Mouse (Mus musculus) liver, adult 2 months (tissue): ENCODE results near the gene Adnp. TPM values are rescaled to one million over a fixed set of nuclear protein-coding genes. Genes with fewer than 3 reads are reported as not detected.

Experiments used
- DNase-seq: peaks from one replicate; pipeline ENCODE4 v3.0.0-alpha.2; 2011; ENCODE audit warnings: low read depth, low spot score; ENCODE audit errors: extremely low read depth
- H3K27ac ChIP-seq: fragments of 200-500 bp; replicated peaks from 2 replicates; pipeline ENCODE4 v1.5.1; 2012; ENCODE audit warnings: low read depth, mild to moderate bottlenecking, control low read depth, inconsistent platforms, low read length; ENCODE audit not compliant: insufficient read depth
- H3K27me3 ChIP-seq: fragments of 200-500 bp; 2 replicates; pipeline ENCODE4 v1.6.1; 2012; ENCODE audit warnings: mild to moderate bottlenecking, moderate library complexity, low read length, inconsistent platforms; ENCODE audit not compliant: control insufficient read depth, insufficient read depth
- H3K36me3 ChIP-seq: fragments of 200-500 bp; 2 replicates; pipeline ENCODE4 v1.6.1; 2012; ENCODE audit warnings: low read length, inconsistent platforms; ENCODE audit not compliant: control insufficient read depth, insufficient read depth
- H3K4me1 ChIP-seq: fragments of 200-500 bp; 2 replicates; pipeline ENCODE4 v1.6.1; 2011; ENCODE audit warnings: low read length; ENCODE audit not compliant: control insufficient read depth, insufficient read depth
- H3K4me3 ChIP-seq: fragments of 200-500 bp; 2 replicates; pipeline ENCODE4 v1.5.1; 2011; ENCODE audit warnings: low read depth, mild to moderate bottlenecking, control low read depth, low read length, moderate library complexity; ENCODE audit not compliant: insufficient read depth
- H3K79me2 ChIP-seq: fragments of 200-500 bp; 2 replicates; pipeline ENCODE4 v1.6.1; 2012; ENCODE audit warnings: inconsistent platforms, mild to moderate bottlenecking, low read length, moderate library complexity; ENCODE audit not compliant: control insufficient read depth, insufficient read depth
- H3K9ac ChIP-seq: fragments of 200-500 bp; 2 replicates; pipeline ENCODE4 v1.6.1; 2012; ENCODE audit warnings: low read depth, mild to moderate bottlenecking, control low read depth, inconsistent platforms, low read length
- CTCF ChIP-seq: fragments of 200-500 bp; IDR thresholded peaks from 2 replicates; pipeline ENCODE4 v1.5.1; 2011; ENCODE audit warnings: low read depth, low read length, control low read depth
- POLR2A ChIP-seq: fragments of 200-500 bp; IDR thresholded peaks from 2 replicates; pipeline ENCODE4 v1.6.1; 2011; ENCODE audit warnings: low read length, control low read depth; ENCODE audit not compliant: insufficient read depth; ENCODE audit errors: extremely low read depth
- WGBS: fragments of 180-500 bp; shearing (Covaris S2); methylation state at CpG from one replicate; pipeline ENCODE4 v1.1.7; 2018; 5-methylcytosine and 5-hydroxymethylcytosine counted together
- polyA plus RNA-seq: library from polyadenylated mRNA; depleted of rRNA; stranded (reverse); fragments of >200 nt; gene quantifications from 2 replicates; pipeline ENCODE4 v1.2.3, GENCODE M21; 2012
- total RNA-seq: library from RNA; depleted of rRNA; stranded (reverse); fragments of >200 nt; gene quantifications from 2 replicates; pipeline ENCODE4 v1.2.3, GENCODE M21; 2014

The Adnp gene
- total and polyA plus RNA-seq, 2 experiments: 1.4 to 6.8 TPM

DNA sequence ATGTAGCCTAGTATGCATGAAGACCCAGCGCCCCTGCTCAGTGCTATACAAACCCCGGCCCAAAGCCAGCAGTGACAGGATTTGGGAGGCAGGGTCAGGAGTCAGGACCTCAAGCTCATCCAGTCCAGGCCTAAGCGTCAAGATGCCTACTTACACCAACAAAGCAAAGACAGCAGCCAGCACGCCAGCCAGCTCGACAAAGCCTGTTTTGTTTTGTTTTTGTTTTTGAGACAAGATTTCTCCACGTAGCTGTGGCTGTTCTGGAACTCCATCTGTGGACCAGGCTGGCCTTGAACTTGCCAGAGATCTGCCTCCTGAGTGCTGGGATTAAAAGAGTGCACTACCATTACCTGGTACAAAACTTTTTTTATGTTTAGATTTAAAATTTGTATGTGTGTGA, 16.4 kb upstream of the Adnp start:
- WGBS: 95% methylated on average over 6 of the region's 6 CpGs
- no peak overlapping the region for H3K9ac ChIP-seq
- no peak for DNase-seq
- peaks cover 72% of the 10 kb centered on the region for H3K36me3 ChIP-seq
- TF ChIP-seq CTCF (no peak), POLR2A (no peak)
- H3K4me3 ChIP-seq: no peak overlapping the region
- H3K4me1 ChIP-seq: 0 out of 2 replicates have a peak, but pooled peaks cover under 1% of the 10 kb centered on the region
- H3K27ac ChIP-seq: no peak overlapping the region
- no peaks in the 10 kb centered on the region for H3K27me3 ChIP-seq
- H3K79me2 ChIP-seq: peaks cover 10% of the 10 kb centered on the region; the same call in 1 of the 2 replicates

DNA sequence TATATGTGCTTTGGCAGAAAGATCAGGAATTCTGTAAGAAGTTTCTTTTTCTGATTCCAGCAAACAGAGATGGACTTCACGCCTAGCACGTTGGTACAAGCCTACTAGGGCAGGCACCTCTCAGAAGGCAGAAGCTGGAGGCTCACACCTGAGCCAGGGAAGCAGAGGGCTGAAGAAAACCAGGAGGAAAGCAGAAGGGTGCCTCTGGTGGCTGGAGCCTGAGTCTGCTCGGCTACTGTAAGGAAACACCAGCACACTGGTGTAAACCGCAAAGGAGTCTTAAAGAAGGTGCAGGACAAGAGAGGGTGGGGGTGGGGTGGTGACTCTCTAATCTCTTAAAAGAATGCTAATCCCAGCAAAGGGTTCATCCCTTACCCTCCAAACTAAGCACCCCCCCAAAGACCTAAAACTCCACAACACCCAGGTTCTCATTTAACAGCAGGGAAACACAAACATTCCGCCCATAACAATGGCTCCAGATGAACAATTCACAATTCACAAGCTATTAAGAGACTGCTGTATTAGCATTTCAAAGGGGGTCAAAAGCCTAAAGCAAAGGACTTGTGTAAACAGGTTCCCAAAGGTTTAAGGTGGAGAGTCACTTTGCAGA, 7.0 kb upstream of the Adnp start:
- Histone ChIP-seq H3K79me2 (no peaks in the 10 kb centered on the region), H3K4me3 (no peak overlapping the region), H3K9ac (no peak overlapping the region), H3K36me3 (peaks cover 75% of the 10 kb centered on the region), H3K27ac (no peak overlapping the region), H3K27me3 (no peaks in the 10 kb centered on the region), H3K4me1 (peaks cover 4% of the 10 kb centered on the region)
- 73% methylated on average over 5 of the region's 5 CpGs for WGBS
- no peak for DNase-seq
- TF ChIP-seq POLR2A (no peak), CTCF (no peak)

DNA sequence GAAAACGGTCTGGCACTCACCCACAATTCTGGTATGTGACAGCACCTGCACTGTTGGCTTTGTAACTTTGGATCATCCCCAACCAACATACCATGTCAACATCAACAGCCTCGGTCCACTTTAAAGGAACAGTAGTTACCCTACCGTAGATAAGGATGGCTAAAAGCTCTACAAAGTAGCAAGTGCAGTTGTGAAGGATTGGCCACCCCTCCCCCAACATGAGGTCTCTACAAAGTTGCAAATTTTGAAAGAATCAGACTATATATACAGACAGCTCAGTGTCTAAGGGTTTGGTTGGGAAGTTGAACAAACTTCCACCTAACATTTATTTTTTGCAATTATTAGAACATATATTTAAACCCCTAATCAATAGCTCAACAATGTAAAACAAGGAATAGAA, 971 bp upstream of the Adnp start:
- TF ChIP-seq POLR2A (no peak), CTCF (no peak)
- peaks cover 40% of the 10 kb centered on the region for H3K36me3 ChIP-seq
- no peak overlapping the region for H3K9ac ChIP-seq
- H3K4me3 ChIP-seq: no peak overlapping the region
- no peaks in the 10 kb centered on the region for H3K27me3 ChIP-seq
- H3K27ac ChIP-seq: peak overlapping the region; percentile 95; the same call in 1 of the 2 replicates
- peaks cover 28% of the 10 kb centered on the region for H3K79me2 ChIP-seq
- WGBS: 31% methylated on average over 3 of the region's 3 CpGs
- H3K4me1 ChIP-seq: peaks cover 18% of the 10 kb centered on the region
- no peak for DNase-seq

DNA sequence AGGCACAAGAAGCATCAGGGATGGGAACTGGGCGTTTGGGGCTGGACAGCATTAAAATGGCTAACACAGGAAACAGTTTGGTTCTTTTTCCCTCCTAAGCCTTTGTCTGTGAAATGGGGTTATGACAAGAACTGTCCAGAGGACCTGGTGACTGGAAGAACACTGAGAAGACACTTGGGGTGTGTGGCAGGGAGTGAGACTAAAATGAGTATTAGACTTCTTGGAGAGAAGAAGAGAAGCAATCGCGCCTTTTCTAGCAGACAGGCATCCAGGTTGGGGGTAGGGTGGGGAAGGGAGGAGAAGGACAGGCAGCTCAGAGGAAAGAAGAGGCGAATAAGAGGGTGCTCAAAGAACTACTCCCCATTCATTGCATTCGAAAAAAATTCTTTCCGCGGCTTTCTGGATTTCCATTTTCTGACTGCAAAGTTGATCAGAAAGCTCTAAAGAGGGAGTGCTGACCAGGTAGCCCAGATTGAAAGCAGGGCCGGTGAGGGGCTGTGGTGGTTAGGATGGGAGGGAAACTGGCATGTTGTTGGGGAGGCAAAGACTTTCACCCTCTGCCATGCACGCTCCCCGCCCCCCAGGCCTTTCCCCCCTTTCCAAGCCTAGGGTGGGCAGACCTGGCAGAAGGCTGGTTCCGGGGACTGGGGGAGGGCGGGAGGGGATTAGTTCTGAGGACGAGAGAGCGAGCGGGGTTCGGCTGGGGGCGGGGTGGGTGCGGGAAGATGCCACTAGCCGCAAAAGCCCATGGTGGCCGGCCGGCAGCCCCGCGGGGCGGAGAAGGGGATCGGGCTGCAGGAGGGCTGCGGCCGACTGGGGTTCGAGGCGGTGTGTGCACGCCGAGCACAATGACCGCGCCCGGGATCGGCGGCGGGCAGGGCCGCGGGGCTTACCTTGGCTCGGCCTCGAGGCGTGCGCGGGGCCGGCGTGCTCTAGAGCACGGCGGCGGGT, 956 bp downstream of the Adnp start:
- Histone ChIP-seq H3K79me2 (peaks cover 33% of the 10 kb centered on the region), H3K36me3 (peaks cover 22% of the 10 kb centered on the region), H3K27ac (peak overlapping the region; percentile 93), H3K4me1 (peaks cover 20% of the 10 kb centered on the region), H3K27me3 (no peaks in the 10 kb centered on the region), H3K9ac (peak overlapping the region; percentile 100), H3K4me3 (peak overlapping the region; percentile 98)
- no peak for TF ChIP-seq CTCF
- no peak for TF ChIP-seq POLR2A
- under 1% methylated on average over 49 of the region's 49 CpGs for WGBS
- DNase-seq: no peak

DNA sequence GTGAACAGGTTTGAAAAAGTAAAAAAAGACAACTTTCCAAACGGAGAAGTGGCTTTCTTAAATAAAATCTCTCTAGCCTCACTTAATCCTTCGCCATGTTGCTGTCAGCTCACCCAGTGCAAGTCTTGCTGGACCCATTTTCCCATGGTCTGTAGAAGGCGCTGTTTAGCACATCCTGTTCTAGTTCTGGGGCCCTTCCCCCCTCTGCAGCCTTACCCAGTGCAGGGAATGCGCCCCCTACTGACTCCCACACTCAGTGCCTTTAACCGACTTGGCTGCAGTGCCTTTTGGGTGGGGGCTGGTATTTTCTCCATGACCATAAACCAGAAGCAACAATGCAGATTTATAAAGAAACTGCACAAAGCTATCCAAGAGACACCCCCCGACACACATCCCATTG, 1.6 kb downstream of the Adnp start:
- Histone ChIP-seq H3K9ac (peak overlapping the region; percentile 100), H3K4me3 (peak overlapping the region; percentile 98), H3K36me3 (peaks cover 15% of the 10 kb centered on the region), H3K79me2 (peaks cover 36% of the 10 kb centered on the region), H3K27me3 (no peaks in the 10 kb centered on the region), H3K27ac (peak overlapping the region; percentile 93), H3K4me1 (peaks cover 26% of the 10 kb centered on the region)
- WGBS: 4% methylated on average over 6 of the region's 6 CpGs
- peak; percentile 77 for DNase-seq
- TF ChIP-seq CTCF (peak; percentile 98), POLR2A (no peak)
